Mouse (Mus musculus) forelimb bud, embryonic 11.5 days (tissue): ENCODE measurements at regions not wholly inside any gene's neighbourhood (a gene's known extent, or its start where the extent isn't known, plus 50 kb on each side); places are given as distances from the start of the nearest gene placed in this dataset.

Experiments used
- DNase-seq: peaks from one replicate; pipeline ENCODE4 v3.0.0-alpha.2; 2012; ENCODE audit warnings: low read depth, low spot score

- peak; percentile 77 for DNase-seq
Measured at GRCm38 (mm10) chr14:46706462-46706861, 53.9 kb upstream of the Cdkn3 start.

- no peak for DNase-seq
Measured at GRCm38 (mm10) chr14:46704316-46704751, 56.0 kb upstream of the Cdkn3 start.

- DNase-seq, result no peak
Measured at GRCm38 (mm10) chr14:46702669-46703435, 57.5 kb upstream of the Cdkn3 start.

- no peak for DNase-seq
Measured at GRCm38 (mm10) chr14:46692571-46692970, 67.8 kb upstream of the Cdkn3 start.

- DNase-seq, result no peak
Measured at GRCm38 (mm10) chr14:46692067-46692466, 68.3 kb upstream of the Cdkn3 start.

- DNase-seq, result no peak
Measured at GRCm38 (mm10) chr14:46682728-46683127, 77.6 kb upstream of the Cdkn3 start.

- DNase-seq, result no peak
Measured at GRCm38 (mm10) chr14:46678935-46679334, 81.4 kb upstream of the Cdkn3 start.

- DNase-seq, result no peak
Measured at GRCm38 (mm10) chr14:46671482-46672225, 88.7 kb upstream of the Cdkn3 start.

- DNase-seq, result no peak
Measured at GRCm38 (mm10) chr14:46671062-46671461, 89.3 kb upstream of the Cdkn3 start.

- no peak for DNase-seq
Measured at GRCm38 (mm10) chr14:46670221-46671046, 89.9 kb upstream of the Cdkn3 start.

GRCm38 (mm10) chr14:46668275-46668674 lies 92.1 kb upstream of the Cdkn3 start:
- no peak for DNase-seq

GRCm38 (mm10) chr14:46664305-46664704 lies 96.0 kb upstream of the Cdkn3 start:
- DNase-seq, result no peak

GRCm38 (mm10) chr14:46663529-46663928 lies 96.8 kb upstream of the Cdkn3 start:
- no peak for DNase-seq

GRCm38 (mm10) chr14:46661792-46662545 lies 98.4 kb upstream of the Cdkn3 start:
- DNase-seq, result no peak

GRCm38 (mm10) chr14:46661118-46661791 lies 99.1 kb upstream of the Cdkn3 start:
- no peak for DNase-seq

GRCm38 (mm10) chr14:46659365-46659764 lies 101.0 kb upstream of the Cdkn3 start:
- DNase-seq, result peak; percentile 67

GRCm38 (mm10) chr14:46656249-46656648 lies 104.1 kb upstream of the Cdkn3 start:
- no peak for DNase-seq

- DNase-seq, result no peak
Measured at GRCm38 (mm10) chr14:46647319-46647974, 112.9 kb upstream of the Cdkn3 start.

- DNase-seq, result no peak
Measured at GRCm38 (mm10) chr14:46646673-46647318, 113.5 kb upstream of the Cdkn3 start.
